Mouse (Mus musculus) ES-E14 (cell line): ENCODE results near the gene Traf3ip2.

ENCODE experiments used
- CHD2 ChIP-seq: IDR thresholded peaks from 2 replicates; pipeline ENCODE4 v1.6.1; 2014; ENCODE audit warnings: mild to moderate bottlenecking, low read depth, low read length, inconsistent platforms
- HCFC1 ChIP-seq: IDR thresholded peaks from 2 replicates; pipeline ENCODE4 v1.6.1; 2012; ENCODE audit warnings: low read length, inconsistent platforms, borderline replicate concordance; ENCODE audit not compliant: insufficient read depth
- MAFK ChIP-seq: IDR thresholded peaks from 2 replicates; pipeline ENCODE4 v1.6.1; 2014; ENCODE audit warnings: mild to moderate bottlenecking, low read depth, low read length, inconsistent platforms; ENCODE audit not compliant: insufficient read depth
- ZC3H11A ChIP-seq: IDR thresholded peaks from 2 replicates; pipeline ENCODE4 v1.6.1; 2012; ENCODE audit warnings: low read depth, mild to moderate bottlenecking, inconsistent platforms, low read length, borderline replicate concordance
- ZNF384 ChIP-seq: IDR thresholded peaks from 2 replicates; pipeline ENCODE4 v1.6.1; 2012; ENCODE audit warnings: low read depth, low read length, inconsistent platforms

DNA sequence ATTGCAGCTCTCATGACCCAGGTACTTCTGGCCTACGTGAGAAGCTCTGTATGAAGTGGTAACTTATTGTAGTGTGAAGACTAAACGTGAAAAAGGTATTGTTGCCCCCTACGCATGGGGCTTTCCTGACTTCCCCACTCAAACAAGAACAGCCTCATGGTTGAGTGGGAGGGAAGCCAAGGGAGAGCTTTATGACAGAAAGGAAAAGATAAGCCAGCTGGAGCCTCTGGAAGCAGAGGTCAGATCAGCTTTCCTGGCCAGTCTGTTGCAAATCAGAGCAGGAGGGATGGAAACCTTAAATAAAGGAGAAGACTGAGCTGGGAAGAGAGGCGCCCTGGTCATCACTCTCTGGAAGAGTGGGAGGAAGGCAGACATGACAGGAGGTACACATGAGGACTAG, 43.7 kb upstream of the Traf3ip2 start:
- no peak for TF ChIP-seq CHD2
- no peak for TF ChIP-seq ZC3H11A
- TF ChIP-seq MAFK: no peak
- TF ChIP-seq HCFC1: no peak
- no peak for TF ChIP-seq ZNF384
